Mouse (Mus musculus): Measurements from ENCODE around the gene Gse1. TPM values are rescaled to one million over a fixed set of nuclear protein-coding genes. Genes with fewer than 3 reads are reported as not detected.

Gse1 gene
- total and polyA plus RNA-seq, 3 experiments, result 23.6 to 128 (median 66.9) TPM

GRCm38 (mm10) chr8:120550430-120550829 lies 322.2 kb downstream of the Gse1 start:
- no peaks in the 10 kb centered on the region for H3K4me1 ChIP-seq (ENCODE audit: control insufficient read depth in 1 of 2, insufficient read depth in 2 of 2, low read length in 2 of 2)
- H3K4me3 ChIP-seq (ENCODE audit: control insufficient read depth in 1 of 2, insufficient read depth in 1 of 2, low read depth in 2 of 2, low read length in 2 of 2), result no peak overlapping the region
- TF ChIP-seq POLR2AphosphoS2 (IDR thresholded peaks at IDR 0.05; ENCODE audit: low read length), result peak; percentile 22; the same call in 1 of the 2 replicates
- TF ChIP-seq MYB (IDR thresholded peaks at IDR 0.05; ENCODE audit: low read depth, low read length), result no peak
- TF ChIP-seq TBP (IDR thresholded peaks at IDR 0.05; ENCODE audit: low read depth, low read length), result no peak
- no peak for TF ChIP-seq TAL1 (IDR thresholded peaks at IDR 0.05; ENCODE audit: low read length)
- TF ChIP-seq USF1 (IDR thresholded peaks at IDR 0.05; ENCODE audit: low read depth, low read length), result no peak
- TF ChIP-seq MAFK (IDR thresholded peaks at IDR 0.05; ENCODE audit: borderline replicate concordance, low read depth, low read length), result no peak
- H3K27ac ChIP-seq (ENCODE audit: control insufficient read depth, low read depth, low read length), result no peak overlapping the region
- no peaks in the 10 kb centered on the region for H3K27me3 ChIP-seq (ENCODE audit: control insufficient read depth in 1 of 2, insufficient read depth in 2 of 2, low read length in 2 of 2)
- H3K9me3 ChIP-seq (replicated peaks; ENCODE audit: insufficient read depth, low read length), result no peaks in the 10 kb centered on the region
- no peak for DNase-seq (ENCODE audit: low read depth, low spot score)
- H3K9ac ChIP-seq (ENCODE audit: control insufficient read depth, low read depth, low read length, poor library complexity, severe bottlenecking), result no peak overlapping the region
- H3K79me2 ChIP-seq (ENCODE audit: control insufficient read depth, insufficient read depth, low read length, poor library complexity), result peaks cover 95% of the 10 kb centered on the region
- H3K36me3 ChIP-seq (ENCODE audit: control insufficient read depth in 1 of 2, insufficient read depth in 2 of 2, low read length in 2 of 2), result no peaks in the 10 kb centered on the region; a peak in 1 of 4 replicates

- H3K79me2 ChIP-seq (ENCODE audit: control insufficient read depth, insufficient read depth, low read length, poor library complexity), result peaks cover 95% of the 10 kb centered on the region
- no peaks in the 10 kb centered on the region; a peak in 1 of 4 replicates for H3K36me3 ChIP-seq (ENCODE audit: control insufficient read depth in 1 of 2, insufficient read depth in 2 of 2, low read length in 2 of 2)
- H3K4me3 ChIP-seq (ENCODE audit: control insufficient read depth in 1 of 2, insufficient read depth in 1 of 2, low read depth in 2 of 2, low read length in 2 of 2), result no peak overlapping the region
- peak; percentile 6; the same call in 1 of the 2 replicates for TF ChIP-seq POLR2AphosphoS2 (IDR thresholded peaks at IDR 0.05; ENCODE audit: low read length)
- no peak for TF ChIP-seq KAT2A (conservative IDR thresholded peaks at IDR 0.05; ENCODE audit: low read depth, low read length)
- no peak for TF ChIP-seq E2F4 (IDR thresholded peaks at IDR 0.05; ENCODE audit: borderline replicate concordance, low read depth, low read length)
- no peak for TF ChIP-seq ZKSCAN1 (IDR thresholded peaks at IDR 0.05; ENCODE audit: low read depth, low read length)
- no peak overlapping the region for H3K27ac ChIP-seq (ENCODE audit: control insufficient read depth, low read depth, low read length)
- H3K27me3 ChIP-seq (ENCODE audit: control insufficient read depth in 1 of 2, insufficient read depth in 2 of 2, low read length in 2 of 2), result no peaks in the 10 kb centered on the region
- H3K4me1 ChIP-seq (ENCODE audit: control insufficient read depth in 1 of 2, insufficient read depth in 2 of 2, low read length in 2 of 2), result no peaks in the 10 kb centered on the region
- H3K9me3 ChIP-seq (replicated peaks; ENCODE audit: insufficient read depth, low read length), result no peaks in the 10 kb centered on the region
- DNase-seq (ENCODE audit: low read depth, low spot score), result no peak
- no peak overlapping the region for H3K9ac ChIP-seq (ENCODE audit: control insufficient read depth, low read depth, low read length, poor library complexity, severe bottlenecking)
These were observed 322.9 kb downstream of the Gse1 start for GRCm38 (mm10) chr8:120550937-120551676.

GRCm38 (mm10) chr8:120551677-120551980 lies 323.4 kb downstream of the Gse1 start:
- Histone ChIP-seq H3K9ac (ENCODE audit: control insufficient read depth, low read depth, low read length, poor library complexity, severe bottlenecking) (no peak overlapping the region), H3K9me3 (replicated peaks; ENCODE audit: insufficient read depth, low read length) (no peaks in the 10 kb centered on the region), H3K4me1 (ENCODE audit: control insufficient read depth in 1 of 2, insufficient read depth in 2 of 2, low read length in 2 of 2) (no peaks in the 10 kb centered on the region), H3K79me2 (ENCODE audit: control insufficient read depth, insufficient read depth, low read length, poor library complexity) (peaks cover 95% of the 10 kb centered on the region), H3K36me3 (ENCODE audit: control insufficient read depth in 1 of 2, insufficient read depth in 2 of 2, low read length in 2 of 2) (no peaks in the 10 kb centered on the region; a peak in 1 of 4 replicates), H3K27ac (ENCODE audit: control insufficient read depth, low read depth, low read length) (no peak overlapping the region), H3K27me3 (ENCODE audit: control insufficient read depth in 1 of 2, insufficient read depth in 2 of 2, low read length in 2 of 2) (no peaks in the 10 kb centered on the region), H3K4me3 (ENCODE audit: control insufficient read depth in 1 of 2, insufficient read depth in 1 of 2, low read depth in 2 of 2, low read length in 2 of 2) (no peak overlapping the region)
- TF ChIP-seq TBP (IDR thresholded peaks at IDR 0.05; ENCODE audit: low read depth, low read length) (no peak), USF2 (IDR thresholded peaks at IDR 0.05; ENCODE audit: borderline replicate concordance in 1 of 2, insufficient read depth in 1 of 2, low read depth in 1 of 2, low read length in 2 of 2) (no peak), MEF2A (IDR thresholded peaks at IDR 0.05; ENCODE audit: extremely low read depth, insufficient replicate concordance, low read depth, low read length, poor library complexity, severe bottlenecking) (no peak), ZNF384 (IDR thresholded peaks at IDR 0.05; ENCODE audit: low read depth, low read length) (no peak), HCFC1 (IDR thresholded peaks at IDR 0.05; ENCODE audit: low read depth, low read length) (no peak), ZMIZ1 (IDR thresholded peaks at IDR 0.05; ENCODE audit: low read depth, low read length) (no peak), ZC3H11A (IDR thresholded peaks at IDR 0.05; ENCODE audit: low read depth, low read length) (no peak), ELF1 (IDR thresholded peaks at IDR 0.05; ENCODE audit: low read depth, low read length) (no peak), CTCF (IDR thresholded peaks at IDR 0.05 in 2 of 3, conservative IDR thresholded peaks at IDR 0.05 in 1 of 3; ENCODE audit: control insufficient read depth in 1 of 3, insufficient read depth in 1 of 3, low read depth in 2 of 3, low read length in 3 of 3, poor library complexity in 1 of 3, severe bottlenecking in 1 of 3) (no peak), NELFE (IDR thresholded peaks at IDR 0.05; ENCODE audit: low read depth, low read length) (no peak), USF1 (IDR thresholded peaks at IDR 0.05; ENCODE audit: low read depth, low read length) (no peak), POLR2AphosphoS2 (IDR thresholded peaks at IDR 0.05; ENCODE audit: low read length) (no peak), SIN3A (IDR thresholded peaks at IDR 0.05; ENCODE audit: low read length) (no peak), GABPA (IDR thresholded peaks at IDR 0.05; ENCODE audit: low read depth, low read length) (no peak), ZKSCAN1 (IDR thresholded peaks at IDR 0.05; ENCODE audit: low read depth, low read length) (no peak), MXI1 (IDR thresholded peaks at IDR 0.05; ENCODE audit: low read depth, low read length) (no peak), MAX (IDR thresholded peaks at IDR 0.05; ENCODE audit: low read length) (no peak), MYC (IDR thresholded peaks at IDR 0.05; ENCODE audit: low read depth, low read length) (no peak), KAT2A (conservative IDR thresholded peaks at IDR 0.05; ENCODE audit: low read depth, low read length) (no peak)
- DNase-seq (ENCODE audit: low read depth, low spot score), result no peak

Measured in MEL (cell line).